Mouse (Mus musculus): ENCODE results near the gene Pbrm1. TPM values are rescaled to one million over a fixed set of nuclear protein-coding genes. Genes with fewer than 3 reads are reported as not detected.

Gene Pbrm1
- polyA plus RNA-seq, 1 experiment = 15.5 TPM

GRCm38 (mm10) chr14:31069086-31069733 is 50.3 kb downstream of the Pbrm1 start:
- Histone ChIP-seq H3K4me3 (ENCODE audit: insufficient read depth, low read length) (no peak overlapping the region), H3K4me1 (ENCODE audit: control insufficient read depth, insufficient read depth, low read length) (no peaks in the 10 kb centered on the region), H3K27ac (ENCODE audit: insufficient read depth, low read length) (no peak overlapping the region)
- no peak for TF ChIP-seq POLR2A (IDR thresholded peaks at IDR 0.05; ENCODE audit: extremely low read depth, insufficient read depth, low read length)
- TF ChIP-seq CTCF (IDR thresholded peaks at IDR 0.05; ENCODE audit: extremely low read depth, insufficient read depth, low read length) = no peak

- TF ChIP-seq CTCF (IDR thresholded peaks at IDR 0.05; ENCODE audit: extremely low read depth, insufficient read depth, low read length) (no peak), POLR2A (IDR thresholded peaks at IDR 0.05; ENCODE audit: extremely low read depth, insufficient read depth, low read length) (no peak)
- Histone ChIP-seq H3K4me1 (ENCODE audit: control insufficient read depth, insufficient read depth, low read length) (no peaks in the 10 kb centered on the region), H3K27ac (ENCODE audit: insufficient read depth, low read length) (no peak overlapping the region), H3K4me3 (ENCODE audit: insufficient read depth, low read length) (no peak overlapping the region)
Measured at GRCm38 (mm10) chr14:31078597-31079208, 59.8 kb downstream of the Pbrm1 start.

- Histone ChIP-seq H3K4me3 (ENCODE audit: insufficient read depth, low read length) (no peak overlapping the region), H3K4me1 (ENCODE audit: control insufficient read depth, insufficient read depth, low read length) (no peaks in the 10 kb centered on the region), H3K27ac (ENCODE audit: insufficient read depth, low read length) (no peak overlapping the region)
- TF ChIP-seq CTCF (IDR thresholded peaks at IDR 0.05; ENCODE audit: extremely low read depth, insufficient read depth, low read length) (no peak), POLR2A (IDR thresholded peaks at IDR 0.05; ENCODE audit: extremely low read depth, insufficient read depth, low read length) (no peak)
Measured at GRCm38 (mm10) chr14:31079313-31080028, 60.5 kb downstream of the Pbrm1 start.

GRCm38 (mm10) chr14:31081147-31081546 is 62.2 kb downstream of the Pbrm1 start:
- Histone ChIP-seq H3K27ac (ENCODE audit: insufficient read depth, low read length) (no peak overlapping the region), H3K4me3 (ENCODE audit: insufficient read depth, low read length) (no peak overlapping the region), H3K4me1 (ENCODE audit: control insufficient read depth, insufficient read depth, low read length) (no peaks in the 10 kb centered on the region)
- TF ChIP-seq CTCF (IDR thresholded peaks at IDR 0.05; ENCODE audit: extremely low read depth, insufficient read depth, low read length) (no peak), POLR2A (IDR thresholded peaks at IDR 0.05; ENCODE audit: extremely low read depth, insufficient read depth, low read length) (no peak)

GRCm38 (mm10) chr14:31087433-31087832 is 68.5 kb downstream of the Pbrm1 start:
- Histone ChIP-seq H3K4me1 (ENCODE audit: control insufficient read depth, insufficient read depth, low read length) (no peaks in the 10 kb centered on the region), H3K4me3 (ENCODE audit: insufficient read depth, low read length) (no peak overlapping the region), H3K27ac (ENCODE audit: insufficient read depth, low read length) (no peak overlapping the region)
- TF ChIP-seq POLR2A (IDR thresholded peaks at IDR 0.05; ENCODE audit: extremely low read depth, insufficient read depth, low read length) (no peak), CTCF (IDR thresholded peaks at IDR 0.05; ENCODE audit: extremely low read depth, insufficient read depth, low read length) (no peak)

GRCm38 (mm10) chr14:31088515-31088914 is 69.6 kb downstream of the Pbrm1 start:
- Histone ChIP-seq H3K4me3 (ENCODE audit: insufficient read depth, low read length) (no peak overlapping the region), H3K27ac (ENCODE audit: insufficient read depth, low read length) (no peak overlapping the region), H3K4me1 (ENCODE audit: control insufficient read depth, insufficient read depth, low read length) (no peaks in the 10 kb centered on the region)
- TF ChIP-seq CTCF (IDR thresholded peaks at IDR 0.05; ENCODE audit: extremely low read depth, insufficient read depth, low read length) (no peak), POLR2A (IDR thresholded peaks at IDR 0.05; ENCODE audit: extremely low read depth, insufficient read depth, low read length) (no peak)

GRCm38 (mm10) chr14:31089918-31090317 is 71.0 kb downstream of the Pbrm1 start:
- no peak overlapping the region for H3K4me3 ChIP-seq (ENCODE audit: insufficient read depth, low read length)
- no peak overlapping the region for H3K27ac ChIP-seq (ENCODE audit: insufficient read depth, low read length)
- H3K4me1 ChIP-seq (ENCODE audit: control insufficient read depth, insufficient read depth, low read length) = no peaks in the 10 kb centered on the region
- TF ChIP-seq POLR2A (IDR thresholded peaks at IDR 0.05; ENCODE audit: extremely low read depth, insufficient read depth, low read length) (no peak), CTCF (IDR thresholded peaks at IDR 0.05; ENCODE audit: extremely low read depth, insufficient read depth, low read length) (no peak)

- Histone ChIP-seq H3K4me3 (ENCODE audit: insufficient read depth, low read length) (no peak overlapping the region), H3K4me1 (ENCODE audit: control insufficient read depth, insufficient read depth, low read length) (no peaks in the 10 kb centered on the region), H3K27ac (ENCODE audit: insufficient read depth, low read length) (no peak overlapping the region)
- no peak for TF ChIP-seq POLR2A (IDR thresholded peaks at IDR 0.05; ENCODE audit: extremely low read depth, insufficient read depth, low read length)
- no peak for TF ChIP-seq CTCF (IDR thresholded peaks at IDR 0.05; ENCODE audit: extremely low read depth, insufficient read depth, low read length)
Measured at GRCm38 (mm10) chr14:31105156-31105555, 86.2 kb downstream of the Pbrm1 start.

- no peaks in the 10 kb centered on the region for H3K4me1 ChIP-seq (ENCODE audit: control insufficient read depth, insufficient read depth, low read length)
- no peak overlapping the region for H3K4me3 ChIP-seq (ENCODE audit: insufficient read depth, low read length)
Measured at GRCm38 (mm10) chr14:31110613-31111012, 91.7 kb downstream of the Pbrm1 start.

More at GRCm38 (mm10) chr14:31110613-31111012, 91.7 kb downstream of the Pbrm1 start:
- H3K27ac ChIP-seq (ENCODE audit: insufficient read depth, low read length) = no peak overlapping the region
- TF ChIP-seq POLR2A (IDR thresholded peaks at IDR 0.05; ENCODE audit: extremely low read depth, insufficient read depth, low read length) (no peak), CTCF (IDR thresholded peaks at IDR 0.05; ENCODE audit: extremely low read depth, insufficient read depth, low read length) (no peak)
